Mouse (Mus musculus) thymus, adult 2 months (tissue): ENCODE data around the gene Nod2. TPM values are rescaled to one million over a fixed set of nuclear protein-coding genes. Genes with fewer than 3 reads are reported as not detected.

Source experiments
- DNase-seq: peaks from one replicate; pipeline ENCODE4 v3.0.0; 2021
- H3K27ac ChIP-seq: fragments of 200-500 bp; 2 replicates; pipeline ENCODE4 v1.5.1; 2012; ENCODE audit warnings: low read length, control low read depth; ENCODE audit not compliant: control insufficient read depth, insufficient read depth
- H3K27me3 ChIP-seq: fragments of 200-500 bp; 2 replicates; pipeline ENCODE4 v1.6.1; 2012; ENCODE audit warnings: mild to moderate bottlenecking, low read length, moderate library complexity, mixed read lengths; ENCODE audit not compliant: control insufficient read depth, insufficient read depth
- H3K36me3 ChIP-seq: fragments of 200-500 bp; 2 replicates; pipeline ENCODE4 v1.6.1; 2012; ENCODE audit warnings: mild to moderate bottlenecking, low read length, moderate library complexity; ENCODE audit not compliant: control insufficient read depth, insufficient read depth
- H3K4me1 ChIP-seq: fragments of 200-500 bp; replicated peaks from 2 replicates; pipeline ENCODE4 v1.6.1; 2012; ENCODE audit warnings: low read length; ENCODE audit not compliant: control insufficient read depth, insufficient read depth
- H3K4me3 ChIP-seq: fragments of 200-500 bp; 2 replicates; pipeline ENCODE4 v1.5.1; 2012; ENCODE audit warnings: mild to moderate bottlenecking, low read length, control low read depth, moderate library complexity; ENCODE audit not compliant: control insufficient read depth, insufficient read depth
- CTCF ChIP-seq: fragments of 200-500 bp; IDR thresholded peaks from 2 replicates; pipeline ENCODE4 v1.5.1; 2012; ENCODE audit warnings: mild to moderate bottlenecking, control low read depth, low read length, moderate library complexity, borderline replicate concordance; ENCODE audit not compliant: control insufficient read depth, poor library complexity, insufficient read depth; ENCODE audit errors: extremely low read depth
- POLR2A ChIP-seq: fragments of 200-500 bp; IDR thresholded peaks from 2 replicates; pipeline ENCODE4 v1.6.1; 2012; ENCODE audit warnings: mild to moderate bottlenecking, low read length, control low read depth, moderate library complexity; ENCODE audit not compliant: control insufficient read depth, poor library complexity, insufficient read depth; ENCODE audit errors: extremely low read depth
- WGBS: fragments of 180-500 bp; shearing (Covaris S2); methylation state at CpG from one replicate; pipeline ENCODE4 v1.1.7; 2018; 5-methylcytosine and 5-hydroxymethylcytosine counted together
- polyA plus RNA-seq: library from polyadenylated mRNA; depleted of rRNA; stranded (reverse); fragments of >200 nt; gene quantifications from 2 replicates; pipeline ENCODE4 v1.2.3, GENCODE M21; 2012

Nod2 gene
- polyA plus RNA-seq, 1 experiment = 2.7 TPM

DNA sequence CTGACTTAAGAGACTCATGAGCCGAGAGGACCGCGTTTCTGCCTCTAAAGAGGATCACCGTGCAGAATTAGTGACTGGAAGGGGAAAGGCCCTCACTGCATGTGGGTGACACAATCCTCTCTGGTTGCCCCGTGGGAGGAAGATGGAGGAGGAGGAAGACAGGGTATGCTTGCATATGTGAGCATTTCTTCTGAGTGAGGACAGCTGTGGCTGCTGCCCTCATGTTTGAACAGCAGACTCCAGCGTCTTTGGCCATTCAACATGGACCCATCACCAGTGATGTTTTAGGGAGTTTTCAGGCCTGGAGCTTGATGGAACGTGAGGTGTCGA, 39.8 kb downstream of the Nod2 start:
- no peaks in the 10 kb centered on the region for H3K36me3 ChIP-seq
- H3K4me1 ChIP-seq = peaks cover 14% of the 10 kb centered on the region
- TF ChIP-seq CTCF = no peak
- TF ChIP-seq POLR2A = no peak
- DNase-seq = no peak
- H3K27me3 ChIP-seq = no peaks in the 10 kb centered on the region
- H3K27ac ChIP-seq = no peak overlapping the region
- 92% methylated on average over 8 of the region's 8 CpGs for WGBS
- H3K4me3 ChIP-seq = no peak overlapping the region

DNA sequence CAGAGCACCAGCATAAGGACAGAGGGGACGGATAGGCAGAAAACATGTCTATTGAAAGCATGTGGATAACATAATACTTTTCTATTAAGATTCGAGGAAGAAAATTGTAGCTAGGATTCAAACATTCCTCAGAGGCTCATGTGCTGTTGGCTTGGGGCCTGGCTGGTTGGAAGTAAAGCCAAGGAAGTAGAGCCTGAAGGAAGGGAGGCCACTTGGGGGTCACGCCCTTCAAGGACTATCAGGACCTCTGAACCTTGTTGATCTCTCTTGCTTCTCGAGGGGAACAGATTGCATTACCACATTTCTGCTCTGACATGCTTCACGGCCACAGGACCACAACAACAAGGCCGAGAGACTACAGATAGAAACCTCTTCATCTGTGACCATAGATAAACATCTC, 42.0 kb downstream of the Nod2 start:
- WGBS = 88% methylated on average over 6 of the region's 6 CpGs
- peaks cover 36% of the 10 kb centered on the region for H3K4me1 ChIP-seq
- no peaks in the 10 kb centered on the region for H3K36me3 ChIP-seq
- TF ChIP-seq POLR2A = no peak
- no peak for TF ChIP-seq CTCF
- no peaks in the 10 kb centered on the region for H3K27me3 ChIP-seq
- no peak overlapping the region for H3K27ac ChIP-seq
- H3K4me3 ChIP-seq = no peak overlapping the region
- DNase-seq = no peak

DNA sequence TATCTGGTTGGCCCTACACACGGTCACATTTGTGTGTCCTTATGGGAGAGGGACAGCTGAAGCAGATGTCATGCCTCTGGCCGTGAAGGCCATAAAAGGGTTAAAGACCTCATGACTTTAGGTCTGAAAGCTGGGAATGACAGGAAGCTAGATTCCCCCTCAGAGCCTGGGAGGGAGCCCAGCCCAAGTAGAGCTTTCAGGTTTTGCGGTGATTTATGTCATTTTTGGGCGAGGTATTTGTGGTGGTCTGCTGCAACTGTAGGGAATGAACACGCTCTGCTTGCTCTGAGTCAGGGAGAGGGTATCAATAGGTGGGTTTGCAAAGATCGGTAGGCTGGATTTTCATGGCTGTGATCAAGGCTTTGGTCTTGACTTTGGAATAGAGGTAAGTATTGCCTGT, 42.8 kb downstream of the Nod2 start:
- 96% methylated on average over 6 of the region's 6 CpGs for WGBS
- TF ChIP-seq POLR2A (no peak), CTCF (no peak)

DNA sequence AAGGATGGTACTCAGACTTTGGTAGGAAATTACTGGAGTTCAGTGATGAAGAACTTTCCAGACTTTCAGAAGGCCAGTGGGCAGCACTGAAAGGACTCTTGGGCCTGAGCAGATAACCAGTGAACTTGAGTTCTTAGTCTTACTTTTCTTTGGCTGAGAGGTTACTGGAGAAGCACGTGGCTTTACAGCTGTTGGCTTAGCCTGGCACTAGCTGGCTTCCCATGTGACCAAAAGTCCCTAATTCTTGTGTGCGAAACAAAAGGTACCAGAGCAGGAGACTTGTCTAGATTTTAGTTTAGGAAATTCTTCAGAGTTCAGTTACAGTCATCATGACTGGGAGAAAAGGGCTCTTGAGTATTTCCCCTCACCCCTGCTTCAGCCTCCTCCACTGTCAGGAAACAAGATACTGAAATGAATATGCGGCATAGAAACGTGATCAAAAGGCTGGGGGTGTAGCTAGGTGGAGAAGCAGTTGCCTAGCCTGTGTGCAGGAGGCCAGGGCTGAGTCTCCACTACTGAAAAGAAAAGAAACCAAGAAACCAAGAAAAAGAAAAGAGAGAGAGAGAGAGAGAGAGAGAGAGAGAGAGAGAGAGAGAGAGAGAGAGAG, 44.3 kb downstream of the Nod2 start:
- TF ChIP-seq POLR2A (no peak), CTCF (no peak)
- peak overlapping the region; percentile 95 for H3K27ac ChIP-seq
- peak; percentile 49 for DNase-seq
- H3K36me3 ChIP-seq = no peaks in the 10 kb centered on the region
- H3K27me3 ChIP-seq = no peaks in the 10 kb centered on the region
- 9% methylated on average over 4 of the region's 4 CpGs for WGBS
- no peak overlapping the region for H3K4me3 ChIP-seq
- peaks cover 43% of the 10 kb centered on the region for H3K4me1 ChIP-seq

More for the DNA sequence above, 42.8 kb downstream of the Nod2 start:
- H3K36me3 ChIP-seq = no peaks in the 10 kb centered on the region
- no peaks in the 10 kb centered on the region for H3K27me3 ChIP-seq
- H3K27ac ChIP-seq = no peak overlapping the region
- DNase-seq = peak; percentile 0
- H3K4me3 ChIP-seq = no peak overlapping the region
- H3K4me1 ChIP-seq = peaks cover 42% of the 10 kb centered on the region

GRCm38 (mm10) chr8:88691961-88692360, 44.8 kb downstream of the Nod2 start:
- DNase-seq = peak; percentile 37
- Histone ChIP-seq H3K27ac (peak overlapping the region; percentile 95), H3K4me1 (peaks cover 43% of the 10 kb centered on the region), H3K27me3 (no peaks in the 10 kb centered on the region), H3K36me3 (no peaks in the 10 kb centered on the region), H3K4me3 (no peak overlapping the region)
- no peak for TF ChIP-seq CTCF
- TF ChIP-seq POLR2A = no peak
- WGBS = 19% methylated on average over 7 of the region's 7 CpGs

GRCm38 (mm10) chr8:88692866-88693265, 45.8 kb downstream of the Nod2 start:
- H3K27me3 ChIP-seq = no peaks in the 10 kb centered on the region
- DNase-seq = no peak
- TF ChIP-seq CTCF = no peak
- no peak for TF ChIP-seq POLR2A
- H3K27ac ChIP-seq = peak overlapping the region; percentile 95
- no peaks in the 10 kb centered on the region for H3K36me3 ChIP-seq
- H3K4me3 ChIP-seq = no peak overlapping the region
- peaks cover 47% of the 10 kb centered on the region for H3K4me1 ChIP-seq
- WGBS = 65% methylated on average over 6 of the region's 6 CpGs

DNA sequence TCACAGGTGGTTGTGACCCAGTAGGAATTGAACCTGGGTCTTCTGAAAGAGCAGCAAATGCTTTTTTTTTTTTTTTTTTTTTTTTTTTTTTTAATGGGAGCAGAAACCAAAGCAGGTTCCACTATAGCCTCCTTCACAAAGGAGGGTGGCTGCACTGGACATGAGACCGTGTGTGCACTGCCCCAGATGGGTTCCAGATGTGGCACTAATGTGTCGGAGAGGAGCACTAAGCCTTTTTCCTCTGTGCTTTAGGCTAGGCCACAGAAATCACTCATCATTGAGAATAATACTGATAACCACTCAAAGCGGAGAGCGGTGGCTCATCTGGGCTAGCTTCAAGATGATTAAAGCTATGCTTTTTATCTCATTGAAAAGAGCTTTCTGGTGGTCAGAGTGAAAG, 46.3 kb downstream of the Nod2 start:
- no peaks in the 10 kb centered on the region for H3K36me3 ChIP-seq
- no peak overlapping the region for H3K4me3 ChIP-seq
- WGBS = 94% methylated on average over 4 of the region's 4 CpGs
- DNase-seq = no peak
- H3K27me3 ChIP-seq = no peaks in the 10 kb centered on the region
- TF ChIP-seq POLR2A (no peak), CTCF (no peak)
- peak overlapping the region; percentile 93; the same call in 1 of the 2 replicates for H3K27ac ChIP-seq
- peaks cover 49% of the 10 kb centered on the region for H3K4me1 ChIP-seq
